Mouse (Mus musculus): ENCODE data around the gene AU022252.
A peak's percentile ranks its signal among the peaks of the same experiment; 100 is the strongest.
"Not testable (repeated sequence)": the region's sequence is repeated elsewhere in the genome, so short reads cannot be mapped to it uniquely, and the experiment has no call there.

The AU022252 gene

GRCm38 (mm10) chr4:119232410-119233255 is at the start of gene AU022252, which contains the start of gene P3h1:
TSS of gene AU022252 (minus strand) at chr4:119232712.
TSS of gene P3h1 (plus strand) at chr4:119232915.
- peak; percentile 98 for DNase-seq (ENCODE audit: low spot score)

GRCm38 (mm10) chr4:119278784-119279183 is 46.3 kb upstream of the AU022252 start:
- not testable (repeated sequence) for DNase-seq (ENCODE audit: low spot score)

DNA sequence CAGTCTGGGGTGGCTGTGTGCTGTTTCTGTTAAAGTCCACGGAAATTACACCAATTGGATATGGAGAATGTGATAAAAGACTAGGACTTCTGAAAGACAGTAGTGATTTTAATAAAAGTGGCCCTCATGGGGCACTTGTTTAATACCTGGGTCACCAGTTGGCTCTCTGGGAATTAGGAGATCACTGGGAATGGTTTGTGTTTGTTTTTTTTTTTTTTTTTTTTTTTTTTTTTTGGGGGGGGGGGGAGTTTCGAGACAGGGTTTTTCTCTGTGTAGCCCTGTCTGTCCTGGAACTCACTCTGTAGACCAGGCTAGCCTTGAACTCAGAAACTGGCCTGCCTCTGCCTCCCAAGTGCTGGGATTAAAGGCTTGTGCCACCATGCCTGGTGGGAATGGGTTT is 43.2 kb upstream of the AU022252 start:
- DNase-seq (ENCODE audit: low spot score), result no peak

- no peak for DNase-seq (ENCODE audit: low spot score)
These were observed 42.7 kb upstream of the AU022252 start for GRCm38 (mm10) chr4:119275226-119275625.

DNA sequence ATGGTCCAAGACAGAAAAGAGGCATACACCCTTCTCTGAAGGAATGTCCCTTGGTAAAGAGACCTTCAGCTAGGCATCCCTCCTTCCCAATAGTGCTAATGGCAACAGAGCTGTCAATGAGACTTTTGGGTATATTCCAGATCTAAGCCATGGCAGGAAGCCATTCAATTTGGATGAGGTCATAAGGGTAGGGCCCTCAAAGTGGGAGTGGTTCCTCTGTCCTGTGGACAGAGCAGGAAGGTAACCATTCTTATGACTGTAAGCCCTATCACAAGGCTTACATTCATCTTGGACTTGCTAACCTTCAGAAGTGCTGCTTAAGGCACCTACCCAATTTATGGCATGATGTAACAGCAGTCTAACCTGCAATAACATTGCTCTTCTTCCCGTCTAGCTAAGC is 42.1 kb upstream of the AU022252 start:
- no peak for DNase-seq (ENCODE audit: low spot score)

- no peak for DNase-seq (ENCODE audit: low spot score)
These were observed 34.1 kb upstream of the AU022252 start for GRCm38 (mm10) chr4:119266606-119267005.

- DNase-seq (ENCODE audit: low spot score), result no peak
These were observed 30.9 kb upstream of the AU022252 start for GRCm38 (mm10) chr4:119263459-119263858.

DNA sequence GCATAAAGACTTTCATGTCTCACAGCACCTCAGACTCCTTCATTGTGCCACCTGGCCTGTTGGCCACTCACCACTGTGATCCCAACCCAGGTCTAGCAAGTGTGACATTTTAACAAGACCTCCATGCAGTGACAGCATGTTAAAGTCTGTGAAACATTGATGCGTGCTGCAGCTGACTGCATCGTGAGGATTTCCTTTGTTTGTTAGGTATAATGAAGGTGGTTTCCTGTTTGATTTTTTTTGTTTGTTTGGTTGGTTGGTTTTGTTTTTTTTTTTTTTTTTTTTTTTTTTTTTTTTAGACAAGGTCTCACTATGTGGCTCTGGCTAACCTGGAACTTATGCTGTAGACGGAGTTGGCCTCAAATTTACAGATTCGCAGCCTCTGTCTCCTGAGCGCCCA is 30.0 kb upstream of the AU022252 start:
- no peak for DNase-seq (ENCODE audit: low spot score)

DNA sequence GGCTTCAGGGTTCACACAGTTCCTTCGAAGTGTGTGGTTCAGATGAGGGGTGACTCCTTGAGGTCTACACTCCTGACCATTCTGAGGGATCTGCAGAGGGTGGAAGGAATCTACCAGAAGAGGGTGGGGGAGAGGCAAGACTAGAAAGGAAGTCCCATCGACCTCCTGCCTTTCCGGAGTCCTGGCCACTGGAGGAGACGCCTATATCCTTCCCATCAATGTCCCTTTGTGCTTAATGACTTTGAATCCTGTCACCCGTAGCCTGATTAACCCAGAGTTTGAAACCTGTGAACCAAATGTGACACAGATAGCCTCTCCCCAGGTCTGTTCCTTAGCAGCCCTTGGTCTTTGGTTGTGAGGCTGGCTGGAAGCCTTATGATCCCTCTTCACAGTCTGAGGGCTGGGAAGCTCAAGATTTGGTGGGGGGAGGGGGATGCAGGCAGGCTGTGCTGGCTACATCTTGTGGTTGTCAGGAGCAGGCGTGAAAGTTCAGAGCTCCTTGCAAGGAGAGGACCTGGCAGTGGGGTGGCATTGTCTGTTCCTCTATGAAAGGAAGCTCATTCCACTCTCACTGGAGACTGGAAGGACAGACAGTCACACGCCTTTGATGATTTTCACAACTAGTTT is 28.7 kb upstream of the AU022252 start:
- DNase-seq (ENCODE audit: low spot score), result no peak

- no peak for DNase-seq (ENCODE audit: low spot score)
These were observed 27.1 kb upstream of the AU022252 start for GRCm38 (mm10) chr4:119259344-119260254.

GRCm38 (mm10) chr4:119257083-119257482 is 24.6 kb upstream of the AU022252 start:
- DNase-seq (ENCODE audit: low spot score), result no peak

GRCm38 (mm10) chr4:119255351-119255750 is 22.8 kb upstream of the AU022252 start, which contains the start of gene Cldn19:
TSS of gene Cldn19 (plus strand) at chr4:119255414.
- DNase-seq (ENCODE audit: low spot score), result no peak

GRCm38 (mm10) chr4:119254012-119254618 is 21.6 kb upstream of the AU022252 start:
- no peak for DNase-seq (ENCODE audit: low spot score)

GRCm38 (mm10) chr4:119252025-119252808 is 19.7 kb upstream of the AU022252 start:
- DNase-seq (ENCODE audit: low spot score), result no peak

GRCm38 (mm10) chr4:119248407-119248965 is 16.0 kb upstream of the AU022252 start:
- DNase-seq (ENCODE audit: low spot score), result no peak

- DNase-seq (ENCODE audit: low spot score), result peak; percentile 74
These were observed 15.1 kb upstream of the AU022252 start for GRCm38 (mm10) chr4:119247462-119248235.

DNA sequence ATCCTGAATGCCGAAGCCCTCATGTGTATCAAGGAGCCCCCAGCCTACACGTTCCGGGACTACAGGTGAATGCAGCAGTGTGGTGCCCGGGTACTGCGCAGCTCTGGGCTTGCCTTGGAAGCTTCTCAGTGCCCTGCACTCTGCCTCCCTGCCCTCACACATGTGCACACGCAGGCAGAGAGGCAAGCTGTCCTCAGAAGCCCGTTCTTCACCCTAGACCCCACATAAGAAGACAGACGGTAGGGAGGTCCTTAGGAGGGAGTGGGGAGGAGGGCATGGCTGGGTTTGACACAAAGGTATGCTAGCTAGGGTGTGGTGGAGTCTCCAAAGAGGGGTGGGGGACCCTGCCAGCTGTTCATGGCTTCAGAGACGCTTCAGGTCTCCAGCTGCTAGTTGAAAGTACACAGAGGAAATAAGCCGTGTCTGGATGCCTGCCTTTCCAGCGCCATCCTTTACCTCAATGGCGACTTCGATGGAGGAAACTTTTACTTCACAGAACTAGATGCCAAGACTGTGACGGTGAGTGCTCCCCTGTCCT is 14.2 kb upstream of the AU022252 start:
- no peak for DNase-seq (ENCODE audit: low spot score)

GRCm38 (mm10) chr4:119245961-119246360 is 13.4 kb upstream of the AU022252 start:
- DNase-seq (ENCODE audit: low spot score), result no peak

- peak; percentile 45 for DNase-seq (ENCODE audit: low spot score)
These were observed 13.0 kb upstream of the AU022252 start for GRCm38 (mm10) chr4:119245556-119245955.

All from ovary, postnatal 36 days (tissue).